Mouse (Mus musculus) cortical plate, adult 2 months (tissue): Measurements from ENCODE around the gene Josd2. TPM values are rescaled to one million over a fixed set of nuclear protein-coding genes. Genes with fewer than 3 reads are reported as not detected.

Experiments used
- H3K27ac ChIP-seq: fragments of 200-500 bp; 2 replicates; pipeline ENCODE4 v1.5.1; 2012; ENCODE audit warnings: low read length, control low read depth, inconsistent platforms; ENCODE audit not compliant: insufficient read depth
- H3K4me1 ChIP-seq: fragments of 200-500 bp; 2 replicates; pipeline ENCODE4 v1.6.1; 2011; ENCODE audit warnings: low read length; ENCODE audit not compliant: control insufficient read depth, insufficient read depth
- H3K4me3 ChIP-seq: fragments of 200-500 bp; 2 replicates; pipeline ENCODE4 v1.5.1; 2011; ENCODE audit warnings: mild to moderate bottlenecking, low read length, control low read depth; ENCODE audit not compliant: insufficient read depth
- CTCF ChIP-seq: fragments of 200-500 bp; IDR thresholded peaks from 2 replicates; pipeline ENCODE4 v1.5.1; 2011; ENCODE audit warnings: mild to moderate bottlenecking, control low read depth, low read length; ENCODE audit not compliant: insufficient read depth; ENCODE audit errors: extremely low read depth
- POLR2A ChIP-seq: fragments of 200-500 bp; IDR thresholded peaks from 2 replicates; pipeline ENCODE4 v1.6.1; 2011; ENCODE audit warnings: mild to moderate bottlenecking, low read length, control low read depth; ENCODE audit not compliant: insufficient read depth; ENCODE audit errors: extremely low read depth
- polyA plus RNA-seq: library from polyadenylated mRNA; depleted of rRNA; stranded (reverse); fragments of >200 nt; gene quantifications from 2 replicates; pipeline ENCODE4 v1.2.3, GENCODE M21; 2012

Gene Josd2
- polyA plus RNA-seq, 1 experiment: 256 TPM

DNA sequence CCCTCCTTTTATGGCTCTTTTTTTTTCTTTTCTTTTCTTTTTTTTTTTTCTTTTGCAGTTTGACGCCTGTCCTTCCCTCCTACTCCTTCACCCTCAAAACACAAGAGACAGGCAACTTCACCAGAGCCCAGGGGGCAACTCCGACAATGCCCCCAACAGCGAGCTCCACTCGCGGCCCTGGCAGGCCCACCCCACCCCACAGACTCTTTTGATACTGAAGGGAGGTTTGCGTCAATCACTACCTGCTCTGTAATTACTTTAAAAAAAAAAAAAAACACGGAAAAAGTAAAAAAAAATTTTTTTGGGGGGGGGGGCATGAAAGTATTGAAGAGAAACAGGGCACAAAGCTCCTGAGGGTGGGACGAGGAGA lies 4.7 kb upstream of the Josd2 start:
- Histone ChIP-seq H3K4me3 (no peak overlapping the region), H3K4me1 (peaks cover 7% of the 10 kb centered on the region; the same call in 1 of the 2 replicates), H3K27ac (no peak overlapping the region)
- TF ChIP-seq POLR2A (no peak), CTCF (no peak)

DNA sequence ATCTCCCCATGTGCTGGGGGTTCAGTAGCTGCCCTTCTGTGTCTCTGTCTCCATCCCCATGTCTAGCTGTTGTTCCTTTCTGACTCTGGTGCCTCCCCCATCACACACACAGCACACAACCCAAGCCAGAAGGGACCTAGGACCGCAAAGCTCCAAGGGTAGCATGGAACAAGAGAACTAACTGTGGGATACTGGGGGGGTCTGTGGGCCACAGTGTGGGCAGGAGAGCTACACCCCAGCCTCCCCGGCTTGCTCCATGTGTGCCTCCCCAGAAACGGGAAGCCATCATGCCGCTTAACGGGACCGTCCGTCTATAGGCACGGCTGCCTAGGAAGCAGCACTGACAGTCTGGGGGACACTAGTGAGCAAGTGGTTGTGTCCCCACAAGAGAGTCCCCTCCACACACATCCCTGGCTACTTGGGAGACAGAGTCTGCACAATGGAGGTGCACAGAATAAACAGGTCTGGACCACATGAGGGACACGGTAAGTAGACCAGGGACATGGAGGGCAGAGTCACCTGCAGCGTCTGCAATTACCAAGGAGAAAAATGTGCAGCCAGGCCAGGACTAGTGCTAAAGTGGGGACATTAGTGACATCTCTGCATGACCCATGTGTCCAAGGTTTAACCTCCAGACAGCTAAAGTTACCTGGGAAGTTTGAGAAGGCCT lies 4.1 kb upstream of the Josd2 start:
- TF ChIP-seq POLR2A (no peak), CTCF (no peak)
- peak overlapping the region; percentile 29 for H3K27ac ChIP-seq
- H3K4me1 ChIP-seq: peaks cover 7% of the 10 kb centered on the region; the same call in 1 of the 2 replicates
- no peak overlapping the region for H3K4me3 ChIP-seq

DNA sequence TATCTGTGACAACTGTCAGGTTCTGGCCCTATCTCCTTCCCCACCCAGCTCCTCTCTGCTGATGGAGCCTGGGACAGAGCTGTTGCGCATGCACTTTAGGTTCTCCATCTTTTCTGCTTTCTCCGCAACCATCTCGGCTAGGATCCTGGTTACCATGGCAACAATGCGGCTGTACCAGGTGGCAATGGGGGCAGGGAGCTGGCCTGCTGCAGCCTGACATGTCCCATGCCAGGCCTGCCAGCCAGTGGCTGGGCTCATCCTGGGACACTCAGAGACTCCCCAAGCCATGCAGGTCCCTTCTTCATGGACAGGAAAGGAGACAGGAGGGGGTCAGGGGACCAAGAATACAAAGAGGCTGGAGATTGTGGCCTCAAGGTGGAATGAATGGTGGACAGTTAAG lies 3.3 kb upstream of the Josd2 start:
- Histone ChIP-seq H3K27ac (peak overlapping the region; percentile 78), H3K4me1 (peaks cover 7% of the 10 kb centered on the region; the same call in 1 of the 2 replicates), H3K4me3 (no peak overlapping the region)
- TF ChIP-seq CTCF: no peak
- 0 out of 2 replicates have a peak, but pooled peaks have one; percentile 35 for TF ChIP-seq POLR2A

DNA sequence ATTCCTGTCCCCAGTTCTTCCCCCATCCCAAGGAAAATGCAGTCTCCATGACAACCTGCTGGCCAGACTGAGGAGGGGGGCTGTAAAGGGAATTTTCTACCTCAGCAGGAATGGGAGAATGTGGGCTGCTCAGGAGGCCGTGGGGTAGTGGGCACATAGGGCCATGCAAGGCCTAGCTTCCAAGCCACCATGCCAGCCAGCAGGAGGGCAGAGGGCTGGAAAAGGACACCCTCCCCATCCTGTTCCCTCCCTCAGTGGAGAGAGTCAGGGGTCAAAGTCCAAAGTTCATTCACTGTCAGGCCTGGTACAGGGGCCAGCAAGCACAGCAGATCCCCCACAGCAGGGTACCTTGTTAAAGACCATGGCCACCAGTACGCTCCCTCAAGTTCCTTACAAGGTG lies 2.7 kb upstream of the Josd2 start, which contains the start of gene Aspdh:
Aspdh (plus strand) TSS at position 281 of the 400 bp plus-strand sequence.
- no peak for TF ChIP-seq CTCF
- TF ChIP-seq POLR2A: no peak
- H3K27ac ChIP-seq: peak within 1 kb of the TSS; percentile 78
- peaks cover 6% of the 10 kb centered on the region; the same call in 1 of the 2 replicates for H3K4me1 ChIP-seq
- H3K4me3 ChIP-seq: no peak within 1 kb of the TSS

DNA sequence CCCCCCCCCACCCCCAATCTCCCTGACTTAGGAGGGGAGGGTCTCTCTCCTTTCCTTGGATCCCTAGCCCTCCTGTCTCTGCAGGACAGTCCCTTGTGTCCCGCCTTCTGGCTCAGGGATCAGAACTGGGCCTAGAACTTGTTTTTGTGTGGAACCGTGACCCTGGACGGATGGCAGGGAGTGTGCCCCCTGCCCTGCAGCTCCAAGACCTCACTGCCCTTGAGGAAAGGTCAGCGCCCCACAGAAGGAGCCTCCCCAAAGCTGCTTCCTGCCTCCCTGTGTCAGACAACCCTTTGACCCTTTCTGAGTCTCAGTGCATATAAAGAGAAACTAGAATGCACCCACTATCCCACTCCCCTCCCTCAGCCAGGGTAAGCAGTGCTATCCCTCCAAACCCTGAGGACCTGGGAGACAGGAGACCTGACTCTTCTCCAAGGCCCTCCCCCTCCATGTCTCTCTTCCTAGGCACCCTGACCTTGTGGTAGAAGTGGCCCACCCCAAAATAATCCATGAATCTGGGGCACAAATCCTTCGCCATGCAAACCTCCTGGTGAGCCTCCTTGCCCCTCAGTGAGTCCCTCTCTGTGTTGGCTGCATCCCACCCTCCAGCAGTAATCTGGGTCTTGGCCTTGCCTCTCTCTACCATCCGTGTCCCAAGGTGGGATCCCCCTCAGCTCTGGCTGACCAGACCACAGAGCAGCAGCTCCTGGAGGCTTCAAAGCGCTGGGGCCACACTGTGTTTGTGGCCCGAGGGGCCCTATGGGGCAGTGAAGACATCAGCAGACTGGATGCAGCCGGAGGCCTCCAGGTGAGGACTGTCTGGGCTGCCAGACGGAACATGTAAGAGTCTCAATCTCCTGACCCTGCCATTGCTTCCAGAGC lies 1.5 kb upstream of the Josd2 start:
- H3K4me1 ChIP-seq: peaks cover 6% of the 10 kb centered on the region; the same call in 1 of the 2 replicates
- no peak overlapping the region for H3K27ac ChIP-seq
- H3K4me3 ChIP-seq: no peak overlapping the region
- TF ChIP-seq POLR2A: no peak
- no peak for TF ChIP-seq CTCF

DNA sequence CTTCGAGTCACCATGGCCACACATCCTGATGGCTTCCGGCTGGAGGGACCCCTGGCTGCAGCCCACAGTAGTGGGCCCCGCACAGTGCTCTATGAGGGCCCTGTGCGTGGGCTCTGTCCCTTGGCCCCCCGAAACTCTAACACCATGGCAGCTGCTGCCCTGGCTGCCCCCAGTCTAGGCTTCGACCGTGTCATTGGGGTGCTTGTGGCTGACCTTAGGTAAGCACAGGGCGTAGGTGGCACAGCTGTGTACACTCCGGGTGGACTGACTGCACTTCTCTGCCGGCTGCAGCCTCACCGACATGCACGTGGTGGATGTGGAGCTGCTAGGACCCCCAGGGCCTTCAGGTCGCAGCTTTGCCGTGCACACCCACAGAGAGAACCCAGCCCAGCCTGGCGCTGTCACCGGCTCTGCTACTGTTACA lies 880 bp upstream of the Josd2 start:
- Histone ChIP-seq H3K27ac (0 out of 2 replicates have a peak overlapping the region, but pooled peaks have one; percentile 13), H3K4me3 (no peak overlapping the region), H3K4me1 (peaks cover 6% of the 10 kb centered on the region; the same call in 1 of the 2 replicates)
- TF ChIP-seq CTCF (no peak), POLR2A (no peak)

DNA sequence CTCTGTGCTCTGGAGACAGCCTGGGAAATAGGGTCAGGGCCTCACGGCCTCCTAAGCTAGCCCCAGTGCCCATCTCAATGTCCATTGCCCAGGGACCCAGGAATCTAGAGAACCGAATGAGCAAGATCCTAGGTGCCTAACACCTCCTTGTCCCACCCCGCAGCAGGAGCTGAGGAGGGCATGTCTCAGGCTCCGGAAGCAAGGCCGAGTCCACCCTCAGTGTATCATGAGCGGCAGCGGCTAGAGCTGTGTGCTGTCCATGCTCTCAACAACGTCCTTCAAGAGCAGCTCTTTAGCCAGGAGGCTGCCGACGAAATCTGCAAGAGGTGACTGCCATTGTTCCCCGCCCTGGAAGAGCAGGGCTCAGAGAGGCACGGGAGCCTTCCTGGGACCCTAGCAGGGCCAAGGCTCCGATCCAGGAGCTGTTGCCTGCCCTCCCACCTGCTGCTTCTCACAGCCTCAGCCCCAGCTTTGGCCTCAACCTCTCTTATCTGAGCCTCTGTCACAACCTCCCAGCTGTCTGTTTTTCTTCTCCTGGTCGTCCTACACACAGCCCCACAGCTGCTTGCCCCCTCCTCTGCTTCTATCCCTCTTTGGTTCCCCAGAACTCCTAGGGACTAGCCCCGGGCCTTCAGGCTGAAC lies 985 bp downstream of the Josd2 start:
- TF ChIP-seq CTCF (no peak), POLR2A (no peak)
- Histone ChIP-seq H3K27ac (peak overlapping the region; percentile 58), H3K4me3 (peak overlapping the region; percentile 52), H3K4me1 (peaks cover 8% of the 10 kb centered on the region; the same call in 1 of the 2 replicates)

DNA sequence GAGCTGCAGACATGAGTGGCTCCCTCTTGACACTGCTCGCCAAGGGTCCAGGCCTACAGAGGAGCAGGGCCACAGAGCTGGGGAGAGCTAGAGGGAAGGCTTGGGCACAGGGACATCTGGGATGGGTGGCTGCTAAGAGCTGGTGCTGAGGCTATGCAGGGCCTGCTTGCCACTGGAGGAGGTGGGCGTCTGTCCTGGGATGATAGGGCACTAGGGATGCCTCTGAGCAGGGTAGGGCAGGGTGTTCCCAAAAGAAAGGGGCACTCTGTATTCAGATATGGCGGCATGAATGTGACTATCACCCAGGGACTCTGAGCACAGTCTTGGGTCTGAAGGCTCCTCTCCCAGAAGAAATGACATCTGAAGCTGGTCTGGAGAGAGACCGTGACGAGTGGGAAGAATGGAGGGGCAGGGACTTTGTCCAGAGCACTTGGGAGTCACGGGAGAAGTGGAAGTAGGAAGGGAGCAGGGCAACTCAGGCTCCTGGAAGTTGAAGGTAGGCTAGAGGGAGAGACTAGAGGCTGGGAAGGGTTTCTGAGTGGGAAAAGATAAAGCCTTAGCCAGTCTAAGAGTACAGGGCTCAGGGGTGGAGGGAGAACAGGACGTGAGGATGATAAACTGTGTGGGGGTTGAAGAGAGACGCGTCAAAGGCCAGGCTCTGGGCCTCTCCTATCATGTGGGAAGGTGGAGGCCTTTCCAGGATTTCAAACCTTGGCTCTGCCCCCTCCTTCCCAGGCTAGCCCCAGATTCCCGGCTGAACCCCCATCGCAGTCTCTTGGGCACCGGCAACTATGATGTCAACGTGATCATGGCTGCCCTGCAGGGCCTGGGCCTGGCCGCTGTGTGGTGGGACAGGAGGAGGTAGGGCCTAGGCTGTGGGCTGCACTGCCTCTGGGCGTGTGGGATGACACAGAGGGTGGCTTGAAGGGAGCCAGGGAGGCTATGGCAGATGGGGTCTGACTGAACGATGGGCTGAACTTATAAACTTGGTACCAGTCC lies 2.2 kb downstream of the Josd2 start:
- H3K4me3 ChIP-seq: no peak overlapping the region
- H3K27ac ChIP-seq: peak overlapping the region; percentile 40; the same call in 1 of the 2 replicates
- TF ChIP-seq CTCF (no peak), POLR2A (no peak)
- 0 out of 2 replicates have a peak, but pooled peaks cover 2% of the 10 kb centered on the region for H3K4me1 ChIP-seq
